Mouse (Mus musculus) yolk sac, embryonic 10.5 days (tissue): ENCODE data around the gene Inafm1.
"Not testable (repeated sequence)": the region's sequence is repeated elsewhere in the genome, so short reads cannot be mapped to it uniquely, and the experiment has no call there.

Source experiments
- DNase-seq: peaks from one replicate; pipeline ENCODE4 v3.0.0-alpha.2; 2017; ENCODE audit warnings: low spot score

The Inafm1 gene

DNA sequence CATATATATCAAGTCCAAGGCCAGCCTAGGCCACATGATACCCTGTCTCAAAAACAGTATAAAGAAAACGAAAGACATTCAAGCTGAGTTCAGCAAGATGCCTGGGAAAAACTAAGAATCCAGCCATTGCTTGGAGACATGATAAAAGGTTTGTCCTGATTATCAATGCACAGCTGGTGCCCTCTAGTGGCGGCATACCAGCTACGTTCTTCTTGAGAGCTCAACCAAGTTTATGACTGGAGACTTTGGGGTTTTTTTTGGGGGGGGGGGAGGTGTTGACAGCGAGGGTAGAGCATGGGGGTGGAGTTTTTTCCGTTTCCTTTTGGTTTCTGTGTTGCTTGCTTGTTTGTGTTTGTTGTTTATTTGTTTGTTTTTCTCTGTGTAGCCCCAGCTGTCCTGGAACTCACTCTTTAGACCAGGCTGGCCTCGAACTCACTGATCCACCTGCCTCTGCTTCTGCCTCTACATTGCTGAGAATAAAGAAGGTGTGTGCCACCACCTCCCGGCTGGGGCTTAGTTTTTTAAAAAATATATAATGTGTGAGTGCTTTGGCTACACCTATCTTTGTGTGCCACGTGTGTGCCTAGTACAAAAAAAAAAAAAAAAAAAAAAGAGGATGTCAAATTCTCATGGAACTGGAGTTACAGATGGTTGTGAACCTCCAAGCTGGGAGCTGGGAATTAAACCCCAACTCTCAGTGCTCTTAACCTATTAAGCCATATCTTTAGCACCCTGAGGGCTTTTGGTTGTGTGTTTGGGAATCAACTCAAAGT lies 10.2 kb downstream of the Inafm1 start:
- no peak for DNase-seq

DNA sequence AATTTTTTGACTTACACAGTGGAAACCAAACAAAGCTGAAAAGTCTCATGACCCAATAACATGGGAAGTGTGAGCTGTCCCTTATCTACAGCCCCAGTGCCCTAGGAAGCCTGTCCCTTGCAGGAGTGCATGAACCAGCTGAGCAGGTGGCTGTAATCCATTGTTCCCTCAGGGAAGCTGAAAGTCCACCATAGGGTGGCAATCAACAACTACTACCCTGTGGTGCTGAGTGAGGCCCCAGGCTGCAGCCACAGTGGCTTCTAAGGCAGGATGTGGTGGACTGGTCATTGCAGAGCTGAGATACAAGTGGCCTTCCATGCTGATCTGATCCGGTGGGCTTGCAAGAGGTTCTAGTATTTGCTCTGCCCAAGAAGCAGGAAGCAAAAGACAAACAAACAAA lies 12.3 kb downstream of the Inafm1 start:
- DNase-seq, result no peak

GRCm38 (mm10) chr7:16259110-16259590 lies 14.3 kb downstream of the Inafm1 start, which contains the start of gene C5ar1:
TSS of gene C5ar1 (minus strand) at chr7:16259540.
- no peak for DNase-seq

DNA sequence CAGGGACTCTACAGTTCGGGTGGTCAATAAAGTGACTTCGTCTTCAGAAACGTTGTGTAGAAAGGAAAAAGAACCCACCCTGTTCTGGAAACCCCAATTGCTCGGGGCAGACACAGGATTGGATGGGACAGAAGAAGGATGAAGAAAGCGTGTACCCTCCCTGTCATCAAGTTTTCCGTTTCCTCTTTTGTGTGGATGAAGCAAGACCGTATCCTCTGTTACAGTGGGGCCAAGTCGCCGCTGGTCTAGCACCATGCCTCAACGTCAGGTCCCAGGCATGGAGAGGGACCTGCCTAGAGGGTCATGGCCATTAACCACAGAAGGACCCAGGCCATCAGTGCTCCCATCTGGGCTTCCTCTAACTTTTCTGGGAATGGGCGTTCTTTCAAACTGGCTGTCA lies 15.6 kb downstream of the Inafm1 start:
- DNase-seq, result no peak

DNA sequence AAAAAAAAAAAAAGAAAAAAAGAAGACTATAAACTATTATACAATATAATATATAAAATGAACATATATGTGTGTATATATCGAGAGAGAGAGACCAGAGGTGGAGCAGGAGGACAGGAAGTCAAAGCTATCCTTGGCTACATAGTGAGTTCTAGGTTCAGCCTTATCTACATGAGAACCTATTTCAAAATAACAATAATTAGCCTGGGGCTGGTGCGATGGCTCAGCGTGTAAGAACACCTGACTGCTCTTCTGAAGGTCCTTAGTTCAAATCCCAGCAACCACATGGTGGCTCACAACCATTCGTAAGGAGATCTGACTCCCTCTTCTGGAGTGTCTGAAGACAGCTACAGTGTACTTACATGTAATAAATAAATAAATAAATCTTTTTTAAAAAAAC lies 17.5 kb downstream of the Inafm1 start:
- DNase-seq, result not testable (repeated sequence)

DNA sequence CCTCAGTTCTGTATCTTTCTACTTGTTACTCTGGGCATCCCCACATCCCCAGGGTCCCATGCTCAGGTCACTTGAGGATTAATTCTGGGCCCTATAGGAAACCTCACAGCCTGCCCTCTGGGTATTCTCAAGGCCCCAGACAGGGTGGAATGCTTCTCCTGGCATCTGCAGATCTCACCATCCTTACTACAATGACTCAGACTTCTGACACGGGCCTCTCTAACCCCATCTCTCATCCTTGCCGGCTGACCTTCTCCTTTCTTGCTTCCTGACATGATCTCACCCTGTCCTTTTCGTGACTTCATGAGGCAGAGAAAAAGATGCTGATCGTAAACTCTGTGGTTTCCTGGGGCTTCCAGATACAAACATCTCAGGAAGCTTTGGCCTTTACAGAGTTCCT lies 19.2 kb downstream of the Inafm1 start:
- no peak for DNase-seq

DNA sequence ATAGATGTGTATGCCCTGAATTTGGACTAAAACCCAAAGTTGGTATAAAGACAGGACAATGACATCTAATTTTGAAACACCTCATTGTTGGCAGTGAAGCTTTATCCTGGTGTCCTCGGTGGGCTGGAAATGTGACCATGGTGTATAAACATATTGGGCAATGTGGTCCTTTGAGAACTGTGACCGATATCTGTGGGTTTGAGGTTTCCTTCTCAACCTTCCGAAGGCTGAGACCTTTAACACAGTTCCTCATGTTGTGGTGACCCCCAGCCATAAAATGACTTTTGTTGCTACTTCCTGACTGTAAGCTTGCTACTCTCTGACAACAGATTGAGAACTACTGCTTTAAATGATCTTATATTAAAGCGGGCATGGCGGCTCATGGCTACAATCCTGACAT lies 22.7 kb downstream of the Inafm1 start:
- no peak for DNase-seq

- no peak for DNase-seq
These were observed 27.5 kb downstream of the Inafm1 start for GRCm38 (mm10) chr7:16245958-16246357.

- DNase-seq, result peak; percentile 82
These were observed 29.4 kb downstream of the Inafm1 start, which contains the start of gene C5ar2 for GRCm38 (mm10) chr7:16244067-16244466. TSS of gene C5ar2 (minus strand) at chr7:16244154.

DNA sequence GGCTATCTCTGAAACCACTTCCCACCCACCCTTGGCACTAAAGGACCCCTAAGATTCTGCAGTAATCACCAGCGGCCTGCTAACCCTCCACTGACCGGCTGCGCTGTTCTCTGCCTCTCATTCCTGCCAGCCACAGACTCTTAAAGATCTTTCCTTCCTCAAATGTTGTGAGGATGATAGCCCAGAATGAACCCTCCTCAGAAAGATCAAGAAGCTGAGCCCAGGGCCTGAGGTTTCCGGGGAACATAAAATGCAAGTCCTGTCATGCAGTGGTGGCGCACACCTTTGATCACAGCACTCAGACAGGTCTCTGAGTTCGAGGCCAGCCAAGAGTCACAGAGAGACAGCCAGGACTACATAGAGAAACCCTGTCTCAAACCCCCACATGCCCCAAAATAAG lies 31.2 kb downstream of the Inafm1 start:
- DNase-seq, result no peak

- peak; percentile 60 for DNase-seq
These were observed 31.6 kb downstream of the Inafm1 start for GRCm38 (mm10) chr7:16241787-16242186.

DNA sequence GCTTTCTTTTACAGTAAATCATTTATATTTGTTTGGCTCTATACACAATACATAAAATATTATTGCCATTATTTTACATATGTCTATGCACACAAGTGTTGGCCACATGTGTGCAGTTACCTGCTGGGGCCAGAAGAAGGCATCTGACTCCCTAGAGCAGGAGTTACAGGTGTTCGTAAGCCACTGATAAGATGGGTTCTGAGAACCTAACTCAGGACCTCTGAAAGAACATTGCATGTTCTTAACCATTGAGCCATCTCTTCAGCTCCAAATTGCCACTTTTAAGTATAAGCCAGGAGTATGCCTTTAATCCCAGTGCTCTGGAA lies 32.5 kb downstream of the Inafm1 start:
- DNase-seq, result no peak

GRCm38 (mm10) chr7:16240281-16240977 lies 33.0 kb downstream of the Inafm1 start:
- DNase-seq, result no peak

DNA sequence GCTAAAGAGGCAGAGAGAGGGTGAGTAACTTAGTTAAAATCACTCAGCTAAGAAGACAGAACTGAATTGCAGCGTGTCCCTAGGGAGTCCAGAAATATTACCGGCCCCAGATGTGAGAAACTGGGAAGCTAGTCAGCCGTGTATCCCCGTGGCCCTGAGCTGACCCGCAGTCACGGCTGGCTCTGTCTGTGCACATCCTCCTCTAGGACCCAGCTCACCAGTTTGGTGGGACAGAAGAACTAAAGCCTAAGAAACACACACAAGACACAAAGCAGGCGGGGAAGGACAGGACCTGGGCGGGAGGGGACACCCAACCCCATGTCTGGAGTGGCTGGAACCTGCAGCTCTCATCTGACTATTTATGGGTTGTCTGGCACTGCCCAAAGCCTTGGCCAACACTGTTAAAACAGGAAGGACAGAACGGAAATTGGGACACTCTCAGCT lies 33.8 kb downstream of the Inafm1 start:
- no peak for DNase-seq

GRCm38 (mm10) chr7:16229869-16230268 lies 43.5 kb downstream of the Inafm1 start:
- DNase-seq, result peak; percentile 82
